Mouse (Mus musculus) embryonic facial prominence, embryonic 13.5 days (tissue): ENCODE measurements at regions not wholly inside any gene's neighbourhood (a gene's known extent, or its start where the extent isn't known, plus 50 kb on each side); places are given as distances from the start of the nearest gene placed in this dataset.
A peak's percentile ranks its signal among the peaks of the same experiment; 100 is the strongest.

Experiments used
- ATAC-seq: fragments of 200-750 bp; cut with Nextera tagmentation; 2 replicates; pipeline ENCODE4 v1.8.0; 2017; ENCODE audit warnings: low read depth; ENCODE audit not compliant: insufficient number of reproducible peaks, insufficient read depth, low FRiP score, low TSS enrichment
- H3K27ac ChIP-seq: fragments of 300-500 bp; sonication (generic); 2 replicates; pipeline ENCODE4 v1.5.1; 2015; ENCODE audit warnings: moderate library complexity, mild to moderate bottlenecking, inconsistent platforms
- H3K27me3 ChIP-seq: fragments of 300-500 bp; sonication (generic); 2 replicates; pipeline ENCODE4 v1.6.1; 2015; ENCODE audit warnings: mild to moderate bottlenecking, inconsistent platforms
- H3K36me3 ChIP-seq: fragments of 300-500 bp; sonication (generic); 2 replicates; pipeline ENCODE4 v1.6.1; 2015; ENCODE audit warnings: mild to moderate bottlenecking, inconsistent platforms
- H3K4me1 ChIP-seq: fragments of 300-500 bp; sonication (generic); 2 replicates; pipeline ENCODE4 v1.6.1; 2015; ENCODE audit warnings: inconsistent platforms
- H3K4me2 ChIP-seq: fragments of 300-500 bp; sonication (generic); 2 replicates; pipeline ENCODE4 v1.6.1; 2015; ENCODE audit warnings: moderate library complexity, mild to moderate bottlenecking, inconsistent platforms
- H3K4me3 ChIP-seq: fragments of 300-500 bp; sonication (generic); 2 replicates; pipeline ENCODE4 v1.5.1; 2015; ENCODE audit warnings: mild to moderate bottlenecking, inconsistent platforms
- H3K9ac ChIP-seq: fragments of 300-500 bp; sonication (generic); 2 replicates; pipeline ENCODE4 v1.6.1; 2015; ENCODE audit warnings: mild to moderate bottlenecking, inconsistent platforms
- H3K9me3 ChIP-seq: fragments of 300-500 bp; sonication (generic); 2 replicates; pipeline ENCODE4 v1.6.1; 2016; ENCODE audit warnings: inconsistent platforms
- WGBS: fragments of 180-500 bp; shearing (Covaris S2); methylation state at CpG from one replicate; pipeline ENCODE4 v1.1.7; 2015; ENCODE audit warnings: mixed read lengths; 5-methylcytosine and 5-hydroxymethylcytosine counted together

GRCm38 (mm10) chr11:19118258-19118657 lies 99.5 kb upstream of the Meis1 start:
- WGBS, result 51% methylated on average over 4 of the region's 4 CpGs
- ATAC-seq, result no peak
- no peak overlapping the region for H3K9ac ChIP-seq
- no peak overlapping the region for H3K4me3 ChIP-seq
- H3K27ac ChIP-seq, result no peak overlapping the region
- H3K4me1 ChIP-seq, result peaks cover 37% of the 10 kb centered on the region
- H3K27me3 ChIP-seq, result no peaks in the 10 kb centered on the region
- no peak overlapping the region for H3K4me2 ChIP-seq
- H3K9me3 ChIP-seq, result no peaks in the 10 kb centered on the region
- no peaks in the 10 kb centered on the region for H3K36me3 ChIP-seq

GRCm38 (mm10) chr11:19119927-19120827 lies 101.4 kb upstream of the Meis1 start:
- Histone ChIP-seq H3K4me2 (no peak overlapping the region), H3K9me3 (no peaks in the 10 kb centered on the region), H3K27ac (peak overlapping the region; percentile 4; the same call in 1 of the 2 replicates), H3K36me3 (no peaks in the 10 kb centered on the region), H3K27me3 (no peaks in the 10 kb centered on the region), H3K4me3 (no peak overlapping the region), H3K4me1 (peaks cover 41% of the 10 kb centered on the region), H3K9ac (no peak overlapping the region)
- WGBS, result 41% methylated on average over 8 of the region's 8 CpGs
- no peak for ATAC-seq

GRCm38 (mm10) chr11:19120871-19121270 lies 102.1 kb upstream of the Meis1 start:
- H3K9ac ChIP-seq, result no peak overlapping the region
- H3K4me3 ChIP-seq, result no peak overlapping the region
- no peak for ATAC-seq
- H3K27ac ChIP-seq, result 0 out of 2 replicates have a peak overlapping the region, but pooled peaks have one; percentile 4
- 38% methylated on average over 3 of the region's 3 CpGs for whole genome bisulfite sequencing
- H3K27me3 ChIP-seq, result no peaks in the 10 kb centered on the region
- no peaks in the 10 kb centered on the region for H3K36me3 ChIP-seq
- no peak overlapping the region for H3K4me2 ChIP-seq
- peaks cover 42% of the 10 kb centered on the region for H3K4me1 ChIP-seq
- H3K9me3 ChIP-seq, result no peaks in the 10 kb centered on the region

GRCm38 (mm10) chr11:19135375-19136050 lies 116.7 kb upstream of the Meis1 start:
- no peak overlapping the region for H3K4me3 ChIP-seq
- 60% methylated on average over 2 of the region's 2 CpGs for whole genome bisulfite sequencing
- ATAC-seq, result no peak

GRCm38 (mm10) chr11:19138423-19138822 lies 119.6 kb upstream of the Meis1 start:
- no peak overlapping the region for H3K27ac ChIP-seq
- H3K9ac ChIP-seq, result no peak overlapping the region
- WGBS, result 40% methylated on average over 5 of the region's 5 CpGs
- H3K9me3 ChIP-seq, result no peaks in the 10 kb centered on the region
- no peak overlapping the region for H3K4me2 ChIP-seq
- no peaks in the 10 kb centered on the region for H3K27me3 ChIP-seq
- peaks cover 16% of the 10 kb centered on the region for H3K4me1 ChIP-seq
- H3K4me3 ChIP-seq, result no peak overlapping the region
- H3K36me3 ChIP-seq, result no peaks in the 10 kb centered on the region
- no peak for ATAC-seq

More at GRCm38 (mm10) chr11:19135375-19136050, 116.7 kb upstream of the Meis1 start:
- H3K4me2 ChIP-seq, result no peak overlapping the region
- H3K9ac ChIP-seq, result no peak overlapping the region
- no peak overlapping the region for H3K27ac ChIP-seq
- H3K9me3 ChIP-seq, result no peaks in the 10 kb centered on the region
- H3K36me3 ChIP-seq, result no peaks in the 10 kb centered on the region
- peaks cover 10% of the 10 kb centered on the region for H3K4me1 ChIP-seq
- H3K27me3 ChIP-seq, result no peaks in the 10 kb centered on the region

- no peak overlapping the region for H3K9ac ChIP-seq
- H3K27ac ChIP-seq, result no peak overlapping the region
- ATAC-seq, result no peak
- WGBS, result 68% methylated on average over 2 of the region's 2 CpGs
- H3K4me3 ChIP-seq, result no peak overlapping the region
- H3K9me3 ChIP-seq, result no peaks in the 10 kb centered on the region
- no peak overlapping the region for H3K4me2 ChIP-seq
- no peaks in the 10 kb centered on the region for H3K36me3 ChIP-seq
- H3K27me3 ChIP-seq, result no peaks in the 10 kb centered on the region
- H3K4me1 ChIP-seq, result peaks cover 14% of the 10 kb centered on the region
These were observed 120.0 kb upstream of the Meis1 start for GRCm38 (mm10) chr11:19138831-19139230.

GRCm38 (mm10) chr11:19143267-19144000 lies 124.6 kb upstream of the Meis1 start:
- Histone ChIP-seq H3K36me3 (no peaks in the 10 kb centered on the region), H3K9ac (no peak overlapping the region), H3K27ac (no peak overlapping the region), H3K9me3 (no peaks in the 10 kb centered on the region), H3K27me3 (no peaks in the 10 kb centered on the region), H3K4me1 (peaks cover 8% of the 10 kb centered on the region), H3K4me2 (no peak overlapping the region), H3K4me3 (no peak overlapping the region)
- ATAC-seq, result no peak
- WGBS, result 54% methylated on average over 17 of the region's 17 CpGs

GRCm38 (mm10) chr11:19144506-19144905 lies 125.7 kb upstream of the Meis1 start:
- no peak for ATAC-seq
- no peak overlapping the region for H3K9ac ChIP-seq
- 86% methylated on average over 6 of the region's 6 CpGs for WGBS

GRCm38 (mm10) chr11:19145263-19145662 lies 126.5 kb upstream of the Meis1 start:
- no peak overlapping the region for H3K4me3 ChIP-seq
- no peak overlapping the region for H3K4me2 ChIP-seq
- WGBS, result 84% methylated on average over 9 of the region's 9 CpGs
- H3K9ac ChIP-seq, result no peak overlapping the region
- no peaks in the 10 kb centered on the region for H3K9me3 ChIP-seq
- peaks cover 6% of the 10 kb centered on the region; the same call in 1 of the 2 replicates for H3K4me1 ChIP-seq
- H3K36me3 ChIP-seq, result no peaks in the 10 kb centered on the region
- H3K27me3 ChIP-seq, result no peaks in the 10 kb centered on the region
- ATAC-seq, result no peak
- no peak overlapping the region for H3K27ac ChIP-seq

More at GRCm38 (mm10) chr11:19144506-19144905, 125.7 kb upstream of the Meis1 start:
- H3K36me3 ChIP-seq, result no peaks in the 10 kb centered on the region
- H3K4me1 ChIP-seq, result peaks cover 6% of the 10 kb centered on the region; the same call in 1 of the 2 replicates
- no peak overlapping the region for H3K4me3 ChIP-seq
- no peak overlapping the region for H3K4me2 ChIP-seq
- no peaks in the 10 kb centered on the region for H3K9me3 ChIP-seq
- H3K27me3 ChIP-seq, result no peaks in the 10 kb centered on the region
- H3K27ac ChIP-seq, result no peak overlapping the region

GRCm38 (mm10) chr11:19145991-19146390 lies 127.2 kb upstream of the Meis1 start:
- Histone ChIP-seq H3K36me3 (no peaks in the 10 kb centered on the region), H3K27ac (no peak overlapping the region), H3K9me3 (no peaks in the 10 kb centered on the region), H3K4me1 (peaks cover 6% of the 10 kb centered on the region; the same call in 1 of the 2 replicates), H3K27me3 (no peaks in the 10 kb centered on the region), H3K4me3 (no peak overlapping the region), H3K9ac (no peak overlapping the region), H3K4me2 (no peak overlapping the region)
- 83% methylated on average over 3 of the region's 3 CpGs for WGBS
- no peak for ATAC-seq

GRCm38 (mm10) chr11:19151026-19151425 lies 132.2 kb upstream of the Meis1 start:
- no peaks in the 10 kb centered on the region for H3K36me3 ChIP-seq
- no peak for ATAC-seq
- no peak overlapping the region for H3K9ac ChIP-seq
- no peaks in the 10 kb centered on the region for H3K27me3 ChIP-seq
- H3K4me2 ChIP-seq, result no peak overlapping the region
- H3K4me3 ChIP-seq, result no peak overlapping the region
- H3K9me3 ChIP-seq, result no peaks in the 10 kb centered on the region
- 68% methylated on average over 3 of the region's 3 CpGs for WGBS
- no peaks in the 10 kb centered on the region for H3K4me1 ChIP-seq
- no peak overlapping the region for H3K27ac ChIP-seq
